Mouse (Mus musculus): ENCODE measurements around the gene Ptgfrn.
A peak's percentile ranks its signal among the peaks of the same experiment; 100 is the strongest.

Gene Ptgfrn

GRCm38 (mm10) chr3:101003575-101004356 is 106.3 kb downstream of the Ptgfrn start:
- no peak for DNase-seq

- DNase-seq: no peak
These were observed 110.3 kb downstream of the Ptgfrn start for GRCm38 (mm10) chr3:100999732-101000131.

- peak; percentile 80 to 83 for DNase-seq
These were observed 111.2 kb downstream of the Ptgfrn start for GRCm38 (mm10) chr3:100998904-100999340.

GRCm38 (mm10) chr3:100997785-100998570 is 112.1 kb downstream of the Ptgfrn start:
- no peak for DNase-seq

- DNase-seq: peak in 1 of 2 experiments; percentile 9
These were observed 115.8 kb downstream of the Ptgfrn start for GRCm38 (mm10) chr3:100994252-100994651.

- DNase-seq: peak; percentile 59 to 70
These were observed 116.4 kb downstream of the Ptgfrn start for GRCm38 (mm10) chr3:100993718-100994117.

- DNase-seq: no peak
These were observed 116.9 kb downstream of the Ptgfrn start for GRCm38 (mm10) chr3:100993158-100993557.
